Mouse (Mus musculus): ENCODE results near the gene Qars.

The Qars gene

GRCm38 (mm10) chr9:108488403-108488802 is 19.1 kb upstream of the Qars start:
- no peak for DNase-seq (ENCODE audit: low spot score)

GRCm38 (mm10) chr9:108489215-108489614 is 18.3 kb upstream of the Qars start:
- no peak for DNase-seq (ENCODE audit: low spot score)

GRCm38 (mm10) chr9:108489702-108490558 is 17.6 kb upstream of the Qars start:
- no peak for DNase-seq (ENCODE audit: low spot score)

DNA sequence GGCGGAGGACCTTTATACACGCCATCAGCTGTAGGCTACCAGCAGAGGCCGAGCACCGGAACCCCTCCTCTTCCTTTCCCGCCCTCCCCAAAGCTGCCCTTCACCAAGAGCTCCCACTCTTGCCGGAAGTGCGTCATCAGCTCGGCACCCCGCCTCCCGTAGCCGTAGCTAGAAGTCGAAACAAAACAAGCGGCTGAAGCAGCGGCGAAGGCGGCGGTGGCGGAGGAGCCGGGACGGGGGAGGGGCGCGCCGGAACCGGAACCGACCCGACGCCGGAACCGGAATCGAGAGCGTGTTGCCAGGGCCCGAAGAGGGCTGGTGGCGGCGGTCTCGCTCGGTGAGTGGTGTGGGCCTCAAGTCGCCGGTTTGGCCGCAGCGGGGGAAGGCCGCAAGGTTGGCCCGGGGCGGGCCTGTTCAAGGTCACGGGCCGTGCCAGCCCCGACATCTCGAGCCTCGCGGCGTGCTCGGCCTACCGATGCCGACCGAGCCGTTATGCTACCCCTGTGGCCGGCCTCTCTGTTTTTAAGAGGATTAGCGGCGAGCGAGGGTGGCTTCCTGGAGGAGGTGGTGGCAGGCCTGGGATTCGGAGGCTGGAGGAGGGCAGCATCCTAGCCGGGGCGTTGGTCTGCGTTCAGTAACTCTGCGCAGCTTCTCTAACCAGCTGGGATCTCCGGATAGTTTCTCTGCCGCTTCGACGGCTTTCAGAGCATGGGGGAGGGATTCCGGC is 16.8 kb upstream of the Qars start, which contains the start of gene Usp19:
Gene Usp19, plus strand, starts transcription at position 44 of the 727 bp plus-strand sequence.
- peak; percentile 98 for DNase-seq (ENCODE audit: low spot score)

GRCm38 (mm10) chr9:108491286-108491580 is 16.3 kb upstream of the Qars start:
- no peak for DNase-seq (ENCODE audit: low spot score)

DNA sequence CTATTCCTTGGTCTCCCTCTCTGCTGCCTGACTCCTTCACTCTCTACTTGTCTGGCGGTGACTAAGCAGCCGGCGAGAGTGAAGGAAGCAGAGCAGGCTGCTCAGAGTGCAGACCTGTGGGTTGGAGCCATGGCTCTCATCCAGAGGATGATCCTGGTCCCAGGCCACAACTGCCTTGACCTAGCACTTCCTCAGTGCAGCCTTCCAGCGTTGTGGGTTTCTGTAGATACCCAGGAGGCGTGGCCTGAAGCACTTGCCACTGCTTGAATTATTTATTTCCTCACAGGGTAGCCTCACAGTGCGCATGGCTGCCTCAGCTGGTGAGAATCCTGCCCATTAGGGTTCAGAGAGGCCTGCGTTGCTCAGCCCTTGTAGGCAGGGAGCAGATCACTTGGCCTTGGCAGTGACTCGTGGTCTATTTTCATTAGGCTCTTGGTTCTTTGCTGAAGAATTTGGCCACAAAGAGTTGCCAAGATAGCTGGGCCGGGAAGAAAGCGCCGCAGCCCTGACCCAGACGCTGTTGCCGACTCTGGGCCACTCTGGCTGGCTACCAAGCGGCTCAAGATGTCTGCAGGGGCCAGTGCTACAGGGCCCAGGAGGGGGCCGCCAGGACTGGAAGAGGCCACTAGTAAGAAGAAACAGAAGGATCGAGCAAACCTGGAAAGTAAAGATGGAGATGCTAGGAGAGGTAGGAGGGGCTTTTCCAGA is 15.3 kb upstream of the Qars start:
- DNase-seq (ENCODE audit: low spot score): no peak

- DNase-seq (ENCODE audit: low spot score): no peak
Observed at GRCm38 (mm10) chr9:108493246-108493645, 14.3 kb upstream of the Qars start.

DNA sequence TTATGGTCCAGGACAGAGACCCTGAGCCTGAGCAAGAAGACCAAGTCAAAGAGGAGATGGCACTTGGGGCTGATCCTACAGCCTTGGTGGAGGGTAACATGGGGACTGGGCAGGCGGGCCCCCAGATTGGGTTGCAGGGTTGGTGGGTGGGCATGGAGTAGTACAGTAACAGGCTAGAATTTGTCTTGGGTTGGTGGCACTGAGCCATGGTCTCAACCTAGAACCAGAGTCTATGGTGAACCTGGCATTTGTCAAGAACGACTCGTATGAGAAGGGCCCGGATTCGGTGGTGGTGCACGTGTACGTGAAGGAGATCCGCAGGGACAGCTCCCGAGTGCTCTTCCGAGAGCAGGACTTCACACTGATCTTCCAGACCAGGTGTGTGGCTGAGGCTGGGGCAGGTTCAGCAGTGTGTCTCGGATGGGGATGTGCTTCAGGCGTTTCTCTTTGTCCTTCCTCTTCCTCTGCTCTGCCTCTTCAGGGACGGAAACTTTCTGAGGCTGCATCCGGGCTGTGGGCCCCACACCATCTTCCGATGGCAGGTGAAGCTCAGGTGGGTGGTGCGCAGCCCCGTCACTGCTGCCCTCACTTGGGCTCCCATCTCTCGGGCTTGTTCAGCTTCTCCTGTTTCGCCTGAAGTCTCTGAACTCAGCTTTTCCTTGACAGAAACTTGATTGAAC is 13.2 kb upstream of the Qars start:
- DNase-seq (ENCODE audit: low spot score): no peak

DNA sequence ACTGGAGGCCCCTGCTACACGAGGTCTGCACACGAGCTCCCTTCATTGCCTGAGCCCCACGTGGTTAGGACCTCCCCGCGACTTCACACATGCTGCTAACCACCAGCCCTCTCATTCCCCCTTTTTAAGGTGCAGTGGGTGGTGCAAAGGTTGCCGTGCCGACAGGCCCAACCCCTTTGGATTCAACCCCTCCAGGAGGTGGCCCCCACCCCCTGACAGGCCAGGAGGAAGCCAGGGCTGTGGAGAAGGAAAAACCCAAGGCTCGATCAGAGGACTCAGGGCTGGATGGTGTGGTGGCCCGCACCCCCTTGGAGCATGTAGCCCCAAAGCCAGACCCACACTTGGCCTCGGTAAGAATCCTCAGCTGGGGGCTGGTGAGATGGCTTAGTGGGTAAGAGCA is 12.6 kb upstream of the Qars start:
- no peak for DNase-seq (ENCODE audit: low spot score)

- DNase-seq (ENCODE audit: low spot score): no peak
Observed at GRCm38 (mm10) chr9:108499231-108499630, 8.3 kb upstream of the Qars start.

DNA sequence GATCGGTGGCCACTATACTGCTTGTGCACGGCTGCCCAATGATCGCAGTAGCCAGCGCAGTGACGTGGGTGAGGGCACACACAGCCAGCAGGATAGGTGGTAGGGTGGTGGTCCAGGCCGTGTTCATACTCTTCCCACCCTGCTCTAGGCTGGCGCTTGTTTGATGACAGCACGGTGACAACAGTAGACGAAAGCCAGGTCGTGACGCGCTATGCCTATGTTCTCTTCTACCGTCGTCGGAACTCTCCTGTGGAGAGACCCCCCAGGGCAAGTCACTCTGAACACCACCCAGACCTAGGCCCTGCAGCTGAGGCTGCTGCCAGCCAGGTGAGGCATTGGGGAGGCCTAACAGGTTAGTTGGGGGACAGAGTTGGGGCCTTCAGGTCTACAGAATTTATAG is 7.6 kb upstream of the Qars start:
- no peak for DNase-seq (ENCODE audit: low spot score)

GRCm38 (mm10) chr9:108506901-108507300 is 605 bp upstream of the Qars start:
- no peak for DNase-seq (ENCODE audit: low spot score)

DNA sequence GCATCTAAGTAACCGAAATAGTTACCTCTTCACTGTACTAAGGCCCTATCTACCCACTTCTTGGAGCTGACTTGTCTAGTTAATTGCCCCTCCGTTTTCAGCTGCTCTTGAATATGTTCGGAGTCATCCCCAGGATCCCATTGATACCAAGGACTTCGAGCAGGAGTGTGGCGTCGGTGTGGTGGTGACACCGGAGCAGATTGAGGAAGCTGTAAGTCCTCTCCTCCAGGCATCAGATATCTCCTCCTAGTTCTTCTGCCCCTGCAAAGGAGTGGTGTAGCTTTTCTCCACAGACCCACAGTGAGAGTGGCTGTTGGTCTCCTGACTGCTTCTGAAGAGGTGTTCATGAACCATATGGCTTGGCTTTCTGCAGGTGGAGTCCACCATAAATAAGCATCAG is 1.3 kb downstream of the Qars start:
- DNase-seq (ENCODE audit: low spot score): no peak

- DNase-seq (ENCODE audit: low spot score): peak; percentile 99
Observed at GRCm38 (mm10) chr9:108516380-108517251, 9.1 kb downstream of the Qars start, which contains the start of gene Qrich1. Gene Qrich1 (plus strand): TSS chr9:108516806.

DNA sequence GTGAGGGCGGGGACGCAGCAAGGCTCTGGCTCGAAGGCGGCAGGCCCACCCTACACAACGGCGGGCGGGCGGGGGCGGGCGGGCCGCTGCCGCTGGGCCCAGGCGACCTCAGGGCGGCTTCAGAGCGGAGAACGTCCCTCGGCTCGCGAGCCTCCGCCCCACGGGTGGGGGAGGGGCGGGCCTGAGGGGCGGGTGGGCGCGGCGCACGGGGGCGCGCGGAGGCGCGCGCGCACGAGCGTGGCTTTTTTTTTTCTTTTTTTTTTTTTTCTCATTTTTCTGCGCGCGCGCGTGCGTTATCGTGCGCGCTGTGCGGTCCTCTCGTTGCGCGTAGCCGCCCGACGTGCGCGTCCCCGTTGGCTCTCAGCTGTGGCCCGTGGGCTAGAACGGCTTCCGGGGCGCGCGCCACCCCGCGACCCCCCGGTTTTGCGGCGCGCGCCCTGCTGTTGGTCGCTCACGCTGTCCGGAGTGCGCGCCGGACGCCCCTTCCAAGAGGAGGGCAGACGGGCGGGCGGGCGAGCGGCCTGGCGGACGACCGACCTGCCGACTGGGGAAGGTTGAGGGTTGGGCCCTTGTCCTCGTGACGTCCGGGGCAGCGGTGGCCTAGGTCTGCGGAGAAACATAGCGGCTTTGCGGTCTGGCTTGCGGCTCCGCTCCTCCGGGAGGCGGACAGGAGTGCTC is 9.9 kb downstream of the Qars start:
- DNase-seq (ENCODE audit: low spot score): peak; percentile 89

- peak; percentile 69 for DNase-seq (ENCODE audit: low spot score)
Observed at GRCm38 (mm10) chr9:108517931-108518332, 10.4 kb downstream of the Qars start.

DNA sequence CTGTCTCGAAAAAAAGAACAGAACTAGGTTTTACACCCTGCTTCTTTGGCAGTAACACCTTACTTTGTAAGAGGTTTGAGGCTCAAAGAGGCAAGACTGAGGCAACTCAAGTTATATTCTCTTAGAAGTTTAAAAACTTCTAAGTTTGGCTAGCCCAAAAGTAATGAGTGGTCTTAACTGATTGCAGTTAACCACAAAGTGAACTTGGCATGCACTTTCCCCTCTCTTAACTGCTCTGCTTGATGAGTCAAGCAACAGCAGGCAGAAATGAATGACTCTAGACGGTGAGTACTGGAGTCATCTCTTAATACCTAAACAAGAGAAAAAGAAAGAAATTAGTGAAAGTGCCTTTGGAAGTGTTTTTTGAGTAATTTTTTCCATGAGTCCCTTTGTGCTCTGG is 14.1 kb downstream of the Qars start:
- DNase-seq (ENCODE audit: low spot score): no peak

DNA sequence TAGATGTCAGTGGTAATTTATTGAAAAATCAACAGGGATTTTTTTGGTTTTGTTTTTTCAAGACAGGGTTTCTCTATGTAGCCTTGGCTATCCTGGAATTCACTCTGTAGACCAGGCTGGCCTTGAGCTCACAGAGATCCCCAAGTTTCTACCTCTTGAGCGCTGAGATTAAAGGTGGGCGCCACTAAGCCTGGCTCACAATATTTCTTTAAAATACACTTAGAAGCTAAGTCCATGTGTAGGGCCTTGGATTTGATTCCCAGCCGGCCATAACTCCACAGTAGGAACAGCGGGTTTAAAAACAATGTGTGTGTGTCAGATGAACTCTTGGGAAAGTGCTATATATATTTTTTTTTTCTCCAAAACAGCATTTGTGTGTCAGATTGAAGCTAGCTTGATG is 15.8 kb downstream of the Qars start:
- no peak for DNase-seq (ENCODE audit: low spot score)

DNA sequence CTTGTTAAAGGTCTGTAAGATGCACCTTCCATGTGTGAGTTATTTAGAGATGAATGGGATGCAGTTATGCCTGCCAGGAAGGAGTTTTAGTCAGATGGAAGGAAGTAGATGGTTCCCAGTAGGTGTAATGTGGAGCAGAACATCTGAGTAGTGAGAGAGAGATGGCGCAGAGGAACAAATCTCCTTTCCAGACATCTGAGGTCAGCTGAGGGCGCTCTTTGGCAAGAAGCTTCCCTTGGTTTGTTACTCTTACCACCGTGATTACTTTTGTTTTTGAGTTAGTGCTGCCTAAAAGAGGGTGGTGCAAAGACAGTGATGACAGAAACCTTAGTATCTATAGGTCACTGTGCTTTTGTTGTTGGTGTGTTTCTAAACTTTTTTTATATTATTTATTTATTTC is 17.9 kb downstream of the Qars start:
- no peak for DNase-seq (ENCODE audit: low spot score)

GRCm38 (mm10) chr9:108530954-108531353 is 23.4 kb downstream of the Qars start:
- no peak for DNase-seq (ENCODE audit: low spot score)

- DNase-seq (ENCODE audit: low spot score): no peak
Observed at GRCm38 (mm10) chr9:108531496-108531895, 24.0 kb downstream of the Qars start.

Data from embryo, embryonic 10.5 days (tissue).